Mouse (Mus musculus) CH12.LX (cell line): ENCODE data around the gene Dnal1. TPM values are rescaled to one million over a fixed set of nuclear protein-coding genes. Genes with fewer than 3 reads are reported as not detected.

Experiments
- DNase-seq: peaks from one replicate; pipeline ENCODE4 v3.0.0-alpha.2; 2013; ENCODE audit errors: extremely low read depth
- H3K27ac ChIP-seq: 2 replicates; pipeline ENCODE4 v1.5.1; 2012; ENCODE audit warnings: low read depth, mild to moderate bottlenecking, control low read depth, moderate library complexity; ENCODE audit not compliant: insufficient read depth
- H3K27me3 ChIP-seq: replicated peaks from 2 replicates; pipeline ENCODE3; 2012; ENCODE audit warnings: inconsistent platforms
- H3K36me3 ChIP-seq, 2 experiments: replicated peaks in 1 of 2; 2 replicates each; pipeline versions ENCODE3 to v1.6.1; 2012; ENCODE audit warnings: inconsistent platforms in 1 of 2, low read length in 1 of 2, mild to moderate bottlenecking in 1 of 2, mixed read lengths in 1 of 2, moderate library complexity in 1 of 2; ENCODE audit not compliant: control insufficient read depth in 1 of 2, insufficient read depth in 1 of 2
- H3K4me1 ChIP-seq, 2 experiments: 2 replicates each; pipeline ENCODE4 v1.6.1; 2012; ENCODE audit warnings: inconsistent platforms in 1 of 2, moderate library complexity in 1 of 2; ENCODE audit not compliant: insufficient read depth in 2 of 2, control insufficient read depth in 1 of 2
- H3K4me2 ChIP-seq: 2 replicates; pipeline ENCODE4 v1.6.1; 2012; ENCODE audit warnings: low read depth, mild to moderate bottlenecking, control low read depth; ENCODE audit not compliant: poor library complexity, insufficient read depth, severe bottlenecking
- H3K4me3 ChIP-seq, 3 experiments: fragments of 150-350 bp in 1 of 3; sonication (generic) in 1 of 3; replicated peaks in 1 of 3; 2 replicates each; pipeline versions ENCODE3 to v1.5.1; 2011 to 2012; ENCODE audit warnings: low read depth in 2 of 3, low read length in 2 of 3, mild to moderate bottlenecking in 2 of 3, moderate library complexity in 2 of 3, control low read depth in 1 of 3, improper control_type of control experiment in 1 of 3, inconsistent platforms in 1 of 3, mixed read lengths in 1 of 3; ENCODE audit not compliant: poor library complexity in 1 of 3
- H3K79me2 ChIP-seq: replicated peaks from 2 replicates; pipeline ENCODE4 v1.6.1; 2012; ENCODE audit warnings: mild to moderate bottlenecking, moderate library complexity; ENCODE audit not compliant: control insufficient read depth, poor library complexity, insufficient read depth, severe bottlenecking; ENCODE audit errors: extremely low read depth
- H3K9ac ChIP-seq: 2 replicates; pipeline ENCODE4 v1.6.1; 2012; ENCODE audit warnings: low read depth, mild to moderate bottlenecking, control low read depth, moderate library complexity; ENCODE audit not compliant: insufficient read depth
- H3K9me3 ChIP-seq: replicated peaks from 2 replicates; pipeline ENCODE3; 2012; ENCODE audit warnings: low read length, inconsistent platforms, mixed read lengths
- BHLHE40 ChIP-seq: IDR thresholded peaks from 2 replicates; pipeline ENCODE4 v1.6.1; 2011; ENCODE audit warnings: mild to moderate bottlenecking, low read depth, low read length, improper control_type of control experiment
- CHD2 ChIP-seq: IDR thresholded peaks from 2 replicates; pipeline ENCODE4 v1.6.1; 2011; ENCODE audit warnings: low read length, improper control_type of control experiment
- ELF1 ChIP-seq: IDR thresholded peaks from 2 replicates; pipeline ENCODE4 v1.6.1; 2014; ENCODE audit warnings: low read depth, mild to moderate bottlenecking, inconsistent platforms, low read length, improper control_type of control experiment
- GABPA ChIP-seq: IDR thresholded peaks from 2 replicates; pipeline ENCODE4 v1.6.1; 2012; ENCODE audit warnings: low read depth, low read length, improper control_type of control experiment, inconsistent platforms; ENCODE audit not compliant: insufficient replicate concordance
- HCFC1 ChIP-seq: IDR thresholded peaks from 2 replicates; pipeline ENCODE4 v1.6.1; 2012; ENCODE audit warnings: low read depth, mild to moderate bottlenecking, inconsistent platforms, low read length, improper control_type of control experiment
- KAT2A ChIP-seq: IDR thresholded peaks from 2 replicates; pipeline ENCODE4 v1.6.1; 2012; ENCODE audit warnings: low read length, improper control_type of control experiment, inconsistent platforms; ENCODE audit not compliant: insufficient replicate concordance
- MXI1 ChIP-seq: IDR thresholded peaks from 2 replicates; pipeline ENCODE4 v1.6.1; 2011; ENCODE audit warnings: mild to moderate bottlenecking, low read depth, low read length, improper control_type of control experiment
- MYC ChIP-seq: IDR thresholded peaks from 2 replicates; pipeline ENCODE4 v1.6.1; 2011; ENCODE audit warnings: low read depth, mild to moderate bottlenecking, improper control_type of control experiment, low read length
- NRF1 ChIP-seq: IDR thresholded peaks from 2 replicates; pipeline ENCODE4 v1.6.1; 2014; ENCODE audit warnings: low read depth, mild to moderate bottlenecking, inconsistent platforms, low read length, improper control_type of control experiment, moderate library complexity
- RCOR1 ChIP-seq: conservative IDR thresholded peaks from 2 replicates; pipeline ENCODE4 v1.6.1; 2012; ENCODE audit warnings: low read depth, mild to moderate bottlenecking, inconsistent platforms, low read length, improper control_type of control experiment
- TBP ChIP-seq: conservative IDR thresholded peaks from 2 replicates; pipeline ENCODE4 v1.6.1; 2011; ENCODE audit warnings: low read depth, low read length, improper control_type of control experiment
- UBTF ChIP-seq: IDR thresholded peaks from 2 replicates; pipeline ENCODE4 v1.6.1; 2012; ENCODE audit warnings: low read depth, mild to moderate bottlenecking, inconsistent platforms, low read length, improper control_type of control experiment, moderate library complexity
- USF1 ChIP-seq: IDR thresholded peaks from 2 replicates; pipeline ENCODE4 v1.6.1; 2014; ENCODE audit warnings: low read depth, mild to moderate bottlenecking, inconsistent platforms, low read length, improper control_type of control experiment
- USF2 ChIP-seq: conservative IDR thresholded peaks from 2 replicates; pipeline ENCODE4 v1.6.1; 2011; ENCODE audit warnings: low read depth, low read length, improper control_type of control experiment
- ZKSCAN1 ChIP-seq: IDR thresholded peaks from 2 replicates; pipeline ENCODE4 v1.6.1; 2012; ENCODE audit warnings: low read depth, inconsistent platforms, low read length, improper control_type of control experiment, borderline replicate concordance
- ZNF384 ChIP-seq: IDR thresholded peaks from 2 replicates; pipeline ENCODE4 v1.6.1; 2012; ENCODE audit warnings: low read depth, low read length, improper control_type of control experiment, inconsistent platforms
- dilution Hi-C: fragments of 300-500 bp; cut with MboI; formaldehyde crosslinking; loops from 2 replicates; pipeline ENCODE4 v1.14.3; 2020; ENCODE audit warnings: low sequenced_read_pairs; ENCODE audit not compliant: extremely low pct_unique_long_range_greater_than_20kb, extremely low pct_ligation_motif_present
- in situ Hi-C: fragments of 300-500 bp; cut with MboI; formaldehyde crosslinking; loops from 3 replicates; pipeline ENCODE4 v1.14.3; 2019; ENCODE audit warnings: low sequenced_read_pairs, low pct_ligation_motif_present, low pct_unique_long_range_greater_than_20kb, mixed read lengths
- polyA plus RNA-seq: library from polyadenylated mRNA; unstranded; fragments of >175 nt; gene quantifications from 2 replicates; pipeline ENCODE4 v1.2.1, GENCODE M21; 2012; ENCODE audit warnings: low read depth; ENCODE audit not compliant: insufficient read length
- total RNA-seq, 2 experiments: library from RNA; depleted of rRNA; stranded (reverse); fragments of 300-350 nt in 1 of 2; fragments of >200 nt in 1 of 2; gene quantifications; 2 replicates each; pipeline ENCODE4 v1.2.3; 2012 to 2014

Gene Dnal1
- total and polyA plus RNA-seq, 3 experiments: 1.6 to 2.1 (median 1.7) TPM

DNA sequence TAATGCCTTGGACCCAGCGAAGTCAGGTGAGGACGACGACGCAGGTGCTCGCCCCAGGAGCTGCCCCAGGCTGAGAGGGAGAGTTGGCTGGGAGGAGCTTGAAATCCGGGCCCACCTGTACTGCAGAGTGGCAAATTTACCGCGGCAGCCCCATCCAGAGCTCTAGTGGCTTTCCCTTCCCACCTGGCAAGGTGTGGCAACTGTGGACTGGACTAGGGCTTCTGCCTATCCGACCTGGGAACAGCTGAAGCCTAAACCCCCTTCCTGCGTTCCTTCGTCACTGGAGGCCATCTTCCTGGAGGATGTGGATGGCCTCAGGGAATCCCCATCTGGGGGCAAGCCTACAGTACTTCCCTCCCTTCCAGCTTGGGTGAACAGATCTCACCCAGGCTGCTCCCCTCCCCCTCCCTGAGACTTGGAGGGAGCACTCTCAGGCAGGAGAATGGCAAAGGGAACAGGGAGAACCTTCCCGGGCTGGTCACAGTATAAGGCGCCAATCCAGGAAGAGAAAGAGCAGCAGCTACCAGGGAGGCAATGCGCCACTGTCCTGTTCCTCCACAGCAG is 74.8 kb downstream of the Dnal1 start:
- in situ Hi-C loops (no loop called here), dilution Hi-C loops (no loop called here)
- H3K4me1 ChIP-seq: peaks cover 29 to 70% of the 10 kb centered on the region in 2 experiments
- H3K4me3 ChIP-seq: no peak overlapping the region
- TF ChIP-seq CHD2 (0 out of 2 replicates have a peak, but pooled peaks have one; percentile 7), MXI1 (no peak)
- H3K9ac ChIP-seq: no peak overlapping the region
- peaks cover 9 to 54% of the 10 kb centered on the region in 2 experiments for H3K36me3 ChIP-seq
- DNase-seq: no peak
- H3K27me3 ChIP-seq: no peaks in the 10 kb centered on the region
- peaks cover 40% of the 10 kb centered on the region for H3K79me2 ChIP-seq
- H3K9me3 ChIP-seq: peaks cover 20% of the 10 kb centered on the region
- H3K27ac ChIP-seq: no peak overlapping the region
- H3K4me2 ChIP-seq: no peak overlapping the region

DNA sequence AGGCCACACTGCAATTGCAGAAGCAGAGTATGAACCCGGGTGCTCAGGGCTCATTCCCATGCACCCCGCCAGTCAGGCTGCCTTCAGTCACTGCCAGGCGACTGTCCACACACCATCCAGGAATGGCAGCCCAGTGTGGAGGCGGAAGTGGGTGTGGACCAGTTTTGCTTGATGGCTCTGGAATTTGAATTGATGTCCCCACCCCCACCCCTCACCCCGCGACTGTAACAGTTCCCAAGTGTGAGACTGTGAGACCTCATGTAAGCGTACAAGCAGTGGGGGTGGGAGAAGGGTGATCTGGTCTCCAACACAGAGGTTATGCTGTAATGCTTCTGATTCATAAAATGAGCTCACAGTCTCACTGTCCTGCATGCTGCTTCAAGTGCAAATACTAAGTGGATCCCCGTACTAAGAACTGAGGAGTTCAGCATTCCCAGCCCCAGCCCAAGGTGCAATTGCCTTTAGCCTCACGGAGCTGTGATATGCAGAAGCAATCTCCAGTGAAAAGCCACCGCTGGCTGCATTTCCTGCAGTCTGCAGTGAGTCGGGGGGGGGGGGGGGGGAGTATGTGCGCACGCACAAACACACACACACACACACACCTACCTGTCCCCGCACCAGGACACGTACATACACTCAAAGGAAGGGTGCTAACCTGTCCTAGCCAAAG is 76.1 kb downstream of the Dnal1 start:
- H3K27me3 ChIP-seq: no peaks in the 10 kb centered on the region
- H3K4me2 ChIP-seq: no peak overlapping the region
- H3K9me3 ChIP-seq: peaks cover 14% of the 10 kb centered on the region
- H3K9ac ChIP-seq: no peak overlapping the region
- DNase-seq: no peak
- in situ Hi-C loops (no loop called here), dilution Hi-C loops (no loop called here)
- no peak overlapping the region for H3K4me3 ChIP-seq
- no peak for TF ChIP-seq ELF1
- H3K79me2 ChIP-seq: peaks cover 40% of the 10 kb centered on the region
- peaks cover 9 to 44% of the 10 kb centered on the region in 2 experiments for H3K36me3 ChIP-seq
- no peak overlapping the region for H3K27ac ChIP-seq
- H3K4me1 ChIP-seq: peaks cover 29 to 69% of the 10 kb centered on the region in 2 experiments

DNA sequence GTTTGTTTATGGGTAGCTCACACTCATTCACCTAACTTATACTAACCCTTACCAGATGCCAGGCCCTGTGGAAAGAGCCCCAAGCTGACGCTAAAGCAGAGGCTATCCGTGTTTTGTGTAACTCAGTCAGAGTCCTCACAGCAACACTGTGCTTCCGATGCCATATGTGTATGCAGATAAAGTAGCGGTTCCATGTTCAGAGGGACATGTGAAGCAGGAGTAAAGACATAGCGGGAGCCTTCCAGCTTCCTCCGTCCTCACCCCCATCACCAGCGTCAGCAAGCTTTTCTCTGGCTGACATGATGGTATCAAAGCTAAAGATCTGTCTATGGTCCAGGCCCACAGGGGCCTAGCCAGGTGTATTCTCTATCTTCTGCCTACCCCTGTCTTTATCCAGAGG is 77.0 kb downstream of the Dnal1 start:
- H3K9ac ChIP-seq: no peak overlapping the region
- no peak for TF ChIP-seq NRF1
- H3K4me3 ChIP-seq: peak overlapping the region in 1 of 3 experiments; percentile 10

DNA sequence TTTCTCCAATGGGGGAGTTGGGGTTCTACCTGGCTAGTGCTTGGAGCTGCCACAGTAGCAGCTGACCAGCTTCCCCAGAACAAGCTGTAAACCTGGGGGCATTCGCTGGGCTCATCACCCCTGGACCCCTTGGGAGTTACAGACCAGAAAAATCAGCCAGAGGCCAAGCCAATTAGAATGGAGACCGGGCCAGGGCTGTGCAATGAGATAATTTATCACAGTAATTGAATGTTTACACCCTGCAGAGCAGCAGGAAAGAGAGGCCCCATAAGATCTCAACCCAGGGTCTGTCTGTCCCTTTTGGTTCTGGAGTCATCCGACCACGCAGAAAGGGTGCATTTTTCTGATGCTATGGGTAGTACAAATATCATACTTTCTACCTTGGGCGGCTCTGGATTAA is 77.6 kb downstream of the Dnal1 start:
- peaks cover 40% of the 10 kb centered on the region for H3K79me2 ChIP-seq
- H3K4me1 ChIP-seq: peaks cover 37 to 75% of the 10 kb centered on the region in 2 experiments
- dilution Hi-C loops: no loop called here
- H3K36me3 ChIP-seq: peaks cover 2 to 29% of the 10 kb centered on the region in 2 experiments
- H3K27ac ChIP-seq: no peak overlapping the region
- H3K4me3 ChIP-seq: peak overlapping the region; percentile 71 to 92 (median 71)
- H3K9me3 ChIP-seq: peaks cover 7% of the 10 kb centered on the region
- DNase-seq: no peak
- peak overlapping the region; percentile 55 for H3K4me2 ChIP-seq
- H3K27me3 ChIP-seq: no peaks in the 10 kb centered on the region
- in situ Hi-C loops: no loop called here
- peak overlapping the region; percentile 96 for H3K9ac ChIP-seq
- no peak for TF ChIP-seq USF1
- TF ChIP-seq MYC: no peak
- TF ChIP-seq HCFC1: no peak
- no peak for TF ChIP-seq USF2
- no peak for TF ChIP-seq CHD2
- TF ChIP-seq TBP: no peak
- TF ChIP-seq ELF1: no peak
- no peak for TF ChIP-seq ZKSCAN1
- TF ChIP-seq BHLHE40: no peak
- no peak for TF ChIP-seq RCOR1
- TF ChIP-seq KAT2A: no peak
- no peak for TF ChIP-seq UBTF
- TF ChIP-seq GABPA: no peak
- no peak for TF ChIP-seq ZNF384

More for the DNA sequence above, 77.0 kb downstream of the Dnal1 start:
- Histone ChIP-seq H3K36me3 (peaks cover 8 to 35% of the 10 kb centered on the region in 2 experiments), H3K9me3 (peaks cover 12% of the 10 kb centered on the region), H3K4me1 (peaks cover 37 to 71% of the 10 kb centered on the region in 2 experiments), H3K27ac (no peak overlapping the region), H3K79me2 (peaks cover 40% of the 10 kb centered on the region), H3K27me3 (no peaks in the 10 kb centered on the region), H3K4me2 (peak overlapping the region; percentile 55; the same call in 1 of the 2 replicates)
- in situ Hi-C loops: no loop called here
- dilution Hi-C loops: no loop called here
- no peak for DNase-seq
